Mouse (Mus musculus): ENCODE measurements at regions not wholly inside any gene's neighbourhood (a gene's known extent, or its start where the extent isn't known, plus 50 kb on each side); places are given as distances from the start of the nearest gene placed in this dataset.
A peak's percentile ranks its signal among the peaks of the same experiment; 100 is the strongest.

- DNase-seq, result no peak
Observed at GRCm38 (mm10) chr15:61766544-61767094, 843.8 kb upstream of the A1bg start.

GRCm38 (mm10) chr15:61753802-61754201 lies 831.0 kb upstream of the A1bg start:
- DNase-seq, result no peak

- no peak for DNase-seq
Observed at GRCm38 (mm10) chr15:61723696-61724095, 800.9 kb upstream of the A1bg start.

GRCm38 (mm10) chr15:61718486-61718885 lies 795.7 kb upstream of the A1bg start:
- DNase-seq, result no peak

DNA sequence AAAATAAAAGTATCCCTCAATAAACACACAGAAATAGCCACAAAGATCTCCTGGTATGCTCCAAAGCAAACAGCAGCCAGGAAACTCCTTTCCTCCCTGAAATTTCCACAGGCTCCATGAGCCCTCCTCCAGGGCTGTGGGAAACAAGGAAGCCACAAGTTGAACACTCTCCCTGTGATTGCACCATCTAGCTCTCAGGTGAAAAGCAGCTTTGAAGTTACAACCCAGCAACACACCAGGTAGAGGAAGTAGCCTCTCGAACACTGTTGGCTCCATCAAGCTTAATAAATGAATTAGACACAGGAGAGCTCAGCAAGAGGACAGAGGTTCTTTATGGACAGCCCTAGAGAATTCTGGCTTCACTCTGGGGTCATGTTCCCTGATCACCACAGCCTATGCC lies 794.4 kb upstream of the A1bg start:
- no peak for DNase-seq

- no peak for DNase-seq
Observed at GRCm38 (mm10) chr15:61713953-61714352, 791.1 kb upstream of the A1bg start.

- DNase-seq, result no peak
Observed at GRCm38 (mm10) chr15:61708928-61709327, 786.1 kb upstream of the A1bg start.

DNA sequence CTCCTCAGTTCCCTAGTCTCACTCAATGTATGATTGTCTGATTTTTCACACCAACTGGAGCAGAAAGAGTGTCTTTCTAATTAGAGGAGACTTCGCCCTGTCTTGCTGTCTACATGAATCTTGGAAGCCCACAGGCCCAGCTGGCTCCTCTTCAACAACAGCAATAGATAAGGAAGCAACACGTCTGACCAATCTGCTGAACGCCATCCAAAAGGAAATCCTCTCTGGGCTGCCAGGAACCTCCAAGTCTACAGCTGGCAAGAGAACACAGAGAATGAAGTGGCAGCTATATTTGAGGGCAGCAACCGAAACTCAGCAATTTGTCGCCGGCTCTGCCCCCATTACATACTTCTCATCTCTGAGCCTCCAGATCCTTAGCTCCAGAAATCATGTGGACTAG lies 785.1 kb upstream of the A1bg start:
- DNase-seq, result peak; percentile 63

- no peak for DNase-seq
Observed at GRCm38 (mm10) chr15:61692679-61693078, 769.9 kb upstream of the A1bg start.

- DNase-seq, result peak; percentile 12
Observed at GRCm38 (mm10) chr15:61690425-61690824, 767.6 kb upstream of the A1bg start.

GRCm38 (mm10) chr15:61689776-61690397 lies 767.1 kb upstream of the A1bg start:
- DNase-seq, result no peak

- DNase-seq, result no peak
Observed at GRCm38 (mm10) chr15:61682968-61683367, 760.2 kb upstream of the A1bg start.

DNA sequence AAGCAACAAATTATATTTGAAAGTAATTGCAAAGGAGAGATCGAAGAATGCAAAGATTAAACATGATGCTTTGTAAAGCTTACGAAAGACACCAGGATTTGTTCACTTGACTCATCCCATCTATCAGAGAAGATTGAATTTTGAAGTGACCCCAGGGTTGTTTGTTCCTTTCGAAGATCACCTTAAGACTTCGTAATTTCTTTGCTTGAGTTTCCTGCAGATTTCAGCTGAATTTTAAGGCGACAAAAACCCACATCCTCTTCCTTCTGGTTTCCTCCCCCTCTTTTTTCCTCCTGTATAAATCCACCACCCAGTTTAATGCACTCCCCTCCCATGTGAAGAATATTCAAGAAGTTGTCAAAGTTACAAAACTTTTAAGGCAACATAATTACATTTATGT lies 747.7 kb upstream of the A1bg start:
- no peak for DNase-seq

DNA sequence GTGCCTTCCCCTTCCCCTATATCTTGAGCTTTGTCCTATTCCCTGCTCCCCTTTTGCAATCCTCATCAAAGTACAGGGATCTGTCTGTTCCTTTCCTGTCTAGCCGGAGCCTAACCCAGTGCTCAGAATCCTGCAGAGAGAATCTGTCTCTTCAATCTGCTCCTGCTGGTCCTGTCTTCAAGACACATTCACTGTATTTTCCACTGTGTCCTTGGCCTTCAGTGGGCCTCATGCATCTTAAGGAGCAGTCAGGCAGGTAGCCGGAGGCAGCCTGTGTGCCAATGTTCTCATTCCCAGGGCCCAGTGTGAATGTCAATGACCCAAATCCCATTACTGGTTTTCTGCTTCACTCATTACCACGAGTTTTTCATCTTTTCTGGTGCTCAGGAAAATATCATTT lies 737.8 kb upstream of the A1bg start:
- peak; percentile 7 for DNase-seq

- DNase-seq, result peak; percentile 8
Observed at GRCm38 (mm10) chr15:61656951-61657350, 734.1 kb upstream of the A1bg start.

- no peak for DNase-seq
Observed at GRCm38 (mm10) chr15:61654846-61655245, 732.0 kb upstream of the A1bg start.

DNA sequence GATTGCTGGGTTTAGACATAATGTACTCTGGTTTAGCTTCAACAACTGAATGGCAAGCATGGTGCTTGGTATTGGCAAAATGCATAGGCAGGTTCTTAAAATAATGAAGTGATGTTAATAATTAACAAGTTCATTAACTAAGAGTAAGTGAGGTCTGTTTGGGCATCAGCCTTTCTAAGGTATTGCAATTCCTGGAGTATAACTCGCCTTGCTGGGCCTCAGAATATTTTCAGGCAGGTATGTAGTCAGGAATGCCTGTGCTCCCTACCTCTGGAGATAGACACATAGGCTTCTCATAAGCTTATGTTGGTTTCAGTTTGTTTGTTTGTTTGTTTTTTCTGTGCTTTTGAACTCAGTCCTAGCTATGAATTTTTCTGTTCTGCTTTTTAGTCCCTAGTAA lies 731.0 kb upstream of the A1bg start:
- no peak for DNase-seq

DNA sequence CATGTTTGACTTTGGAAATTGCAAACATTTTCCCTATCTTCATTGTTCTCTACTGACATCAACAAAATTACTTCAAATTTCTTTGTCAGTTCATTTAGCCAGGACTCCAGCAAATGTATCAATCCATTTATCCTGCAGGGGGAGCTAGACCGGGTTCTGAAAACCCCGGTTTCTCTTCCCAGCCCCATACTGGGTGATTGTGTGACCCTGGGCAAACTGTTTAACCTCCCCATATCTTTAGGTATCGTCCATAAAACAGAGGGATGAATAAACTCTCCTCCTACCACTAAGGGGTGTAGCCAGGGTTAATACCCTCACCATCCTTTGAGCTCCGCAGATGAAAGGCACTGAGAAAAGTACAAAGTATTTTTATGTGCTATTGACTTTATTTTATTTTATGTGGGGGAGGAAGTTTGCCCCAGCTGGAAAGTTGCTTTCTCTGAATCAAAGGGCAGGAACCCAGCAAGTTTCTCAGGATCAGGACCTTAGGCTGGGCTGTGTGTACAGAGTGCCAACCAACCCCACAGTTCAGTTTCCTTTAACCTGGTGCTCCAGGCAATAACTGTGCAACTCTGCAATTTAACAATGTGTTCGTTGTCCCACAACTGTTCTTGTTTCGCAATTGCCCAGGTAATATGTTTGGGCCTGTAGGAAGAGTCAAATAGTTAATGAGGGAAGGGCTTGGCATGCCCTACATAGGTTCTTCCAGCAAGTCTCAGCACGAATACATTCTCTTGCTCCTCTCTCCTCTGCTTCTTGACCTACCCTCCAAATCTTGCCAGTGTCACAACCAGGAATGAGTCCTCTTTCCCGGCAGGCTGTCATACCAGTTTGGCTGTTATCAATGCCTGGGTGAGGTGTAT lies 696.1 kb upstream of the A1bg start:
- DNase-seq, result no peak

GRCm38 (mm10) chr15:61610662-61611061 lies 687.9 kb upstream of the A1bg start:
- DNase-seq, result no peak

GRCm38 (mm10) chr15:61609656-61610055 lies 686.8 kb upstream of the A1bg start:
- DNase-seq, result no peak

GRCm38 (mm10) chr15:61608301-61608731 lies 685.5 kb upstream of the A1bg start:
- no peak for DNase-seq

DNA sequence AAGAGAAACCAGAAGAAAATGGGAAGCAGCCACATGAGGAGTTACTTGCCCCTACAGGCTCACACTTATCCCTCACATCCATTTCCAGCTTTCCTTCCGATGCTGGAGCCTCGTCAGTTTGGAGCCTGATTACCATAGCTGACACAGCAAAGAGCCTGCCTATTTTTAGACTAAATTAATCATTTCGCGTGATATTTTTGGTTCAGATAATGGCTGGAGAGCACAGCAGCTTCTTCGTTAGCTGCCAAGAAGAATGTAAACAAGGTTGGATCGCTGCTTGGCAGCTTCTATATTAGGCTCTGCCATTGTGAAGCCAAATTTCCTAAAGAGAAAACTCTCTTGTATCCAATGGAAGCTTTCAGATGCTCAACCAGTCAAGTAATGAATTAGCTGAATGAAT lies 676.9 kb upstream of the A1bg start:
- no peak for DNase-seq

DNA sequence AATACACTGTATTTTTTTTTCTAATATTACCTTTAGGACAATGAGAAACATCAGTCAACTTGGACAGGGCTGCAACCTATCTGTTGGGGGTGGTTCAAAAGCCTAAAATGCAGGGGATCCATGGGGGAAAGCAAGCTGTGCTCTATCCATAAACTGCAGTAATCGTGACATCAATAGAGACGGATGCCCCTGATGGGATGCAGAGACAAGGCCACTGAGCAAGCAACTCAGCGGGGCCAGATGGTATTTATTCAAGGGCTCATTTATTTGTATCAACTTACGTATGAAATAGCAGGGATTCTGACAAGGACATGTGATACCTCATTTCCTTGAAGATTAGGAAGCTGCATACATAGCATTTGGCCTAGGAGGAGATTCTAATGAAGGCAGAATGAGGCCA lies 673.5 kb upstream of the A1bg start:
- no peak for DNase-seq

DNA sequence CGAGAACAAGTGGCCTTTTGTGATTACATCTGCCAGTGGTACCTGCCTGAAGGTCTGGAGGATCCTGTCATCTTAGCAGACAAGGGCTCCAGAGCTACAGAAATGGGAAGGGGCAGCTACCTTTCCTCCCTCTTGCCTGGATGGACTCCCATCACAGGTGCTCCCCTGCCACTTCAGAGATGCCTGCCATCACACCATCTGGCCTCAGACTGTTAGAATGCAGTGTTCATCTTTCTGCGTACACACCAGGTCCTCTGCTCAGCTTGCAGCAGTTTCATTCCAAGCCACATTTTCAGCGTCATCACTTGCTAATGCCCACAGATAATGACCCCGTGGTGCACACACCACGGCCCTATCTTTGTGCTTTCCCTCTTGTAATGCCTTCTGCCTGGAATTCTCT lies 666.1 kb upstream of the A1bg start:
- DNase-seq, result no peak
